ENCODE assay signal across 8 mouse cellular contexts in genomic region chr7:45395578-45396336, GRCm38 (mm10). TPM values are rescaled to one million over a fixed set of nuclear protein-coding genes. Genes with fewer than 3 reads are reported as not detected.
DNase-seq lines count a peak whose midpoint lies in the region; ATAC-seq and TF ChIP-seq lines count a peak whose summit lies in the region.

Gene Snrnp70, minus strand, starts transcription at chr7:45395742.

- H3K4me3 ChIP-seq in C2C12 (ENCODE audit: insufficient read depth, poor library complexity, severe bottlenecking) (peak within 1 kb of the TSS; percentile 72), myocyte (peak within 1 kb of the TSS; percentile 98)
- peak within 1 kb of the TSS; percentile 97 for H3K4me3 ChIP-seq in erythroblast, embryonic 14.5 days (replicated peaks)
- peak within 1 kb of the TSS; percentile 80 for H3K4me3 ChIP-seq in heart, embryonic 11.5 days (ENCODE audit: low read depth, low read length)
- peak within 1 kb of the TSS; percentile 88 for H3K4me3 ChIP-seq in kidney, embryonic 16.5 days (ENCODE audit: low read length)
- peak within 1 kb of the TSS; percentile 77 for H3K4me3 ChIP-seq in liver, adult 2 months (ENCODE audit: insufficient read depth, low read depth, low read length)

- peaks cover 36% of the 10 kb centered on the region for H3K4me1 ChIP-seq in erythroblast, embryonic 14.5 days (ENCODE audit: control insufficient read depth)
- H3K4me1 ChIP-seq in heart, embryonic 11.5 days (ENCODE audit: control insufficient read depth, insufficient read depth, low read length) = peaks cover 15% of the 10 kb centered on the region
- peaks cover 18% of the 10 kb centered on the region for H3K4me1 ChIP-seq in kidney, embryonic 16.5 days (ENCODE audit: insufficient read depth, low read length)
- H3K4me1 ChIP-seq in liver, adult 2 months (ENCODE audit: control insufficient read depth, insufficient read depth, low read length) = peaks cover 9% of the 10 kb centered on the region

- H3K27ac ChIP-seq in heart, embryonic 11.5 days (ENCODE audit: low read depth, low read length) = peak within 1 kb of the TSS; percentile 99
- peak within 1 kb of the TSS; percentile 98 for H3K27ac ChIP-seq in kidney, embryonic 16.5 days (ENCODE audit: low read length)
- H3K27ac ChIP-seq in liver, adult 2 months (replicated peaks; ENCODE audit: insufficient read depth, low read depth, low read length) = peak within 1 kb of the TSS; percentile 71

- H3ac ChIP-seq in C2C12 (ENCODE audit: control insufficient read depth, insufficient read length, low read depth) = peak within 1 kb of the TSS; percentile 85
- peak within 1 kb of the TSS; percentile 26 for H3ac ChIP-seq in myocyte (ENCODE audit: control insufficient read depth, insufficient read length)

- peaks cover 44% of the 10 kb centered on the region for H3K79me3 ChIP-seq in C2C12 (ENCODE audit: low read depth)

- peaks cover 36% of the 10 kb centered on the region for H3K36me3 ChIP-seq in C2C12 (ENCODE audit: control insufficient read depth, insufficient read depth)
- H3K36me3 ChIP-seq in erythroblast, embryonic 14.5 days (ENCODE audit: control insufficient read depth) = peaks cover 38% of the 10 kb centered on the region
- peaks cover 8% of the 10 kb centered on the region for H3K36me3 ChIP-seq in heart, embryonic 11.5 days (ENCODE audit: control insufficient read depth, insufficient read depth, low read length)
- peaks cover 17% of the 10 kb centered on the region for H3K36me3 ChIP-seq in kidney, embryonic 16.5 days (ENCODE audit: insufficient read depth, low read length)
- H3K36me3 ChIP-seq in liver, adult 2 months (ENCODE audit: control insufficient read depth, insufficient read depth, low read length) = peaks cover 15% of the 10 kb centered on the region
- peaks cover 23% of the 10 kb centered on the region for H3K36me3 ChIP-seq in myocyte (ENCODE audit: control insufficient read depth, insufficient read depth)
- H3K36me3 ChIP-seq in splenic B cell, adult 2 months (ENCODE audit: control insufficient read depth, insufficient read depth, low read length, poor library complexity, severe bottlenecking) = peaks cover 7% of the 10 kb centered on the region

- DNase-seq in brain, embryonic 14.5 days (ENCODE audit: low read depth) = peak; percentile 100
- peak; percentile 99 for DNase-seq in liver, adult 2 months (ENCODE audit: extremely low read depth, low read depth, low spot score)
- DNase-seq in splenic B cell, adult 2 months (ENCODE audit: low read depth, low spot score) = peak; percentile 100

- TF ChIP-seq POLR2A in brain, embryonic 14.5 days (IDR thresholded peaks at IDR 0.05; ENCODE audit: borderline replicate concordance, extremely low read depth, insufficient read depth, insufficient read length, poor library complexity, severe bottlenecking) = peak; percentile 92
- peak; percentile 88 for TF ChIP-seq POLR2A in liver, adult 2 months (IDR thresholded peaks at IDR 0.05; ENCODE audit: extremely low read depth, insufficient read depth, low read length)
- TF ChIP-seq POLR2A in myocyte (IDR thresholded peaks at IDR 0.05; ENCODE audit: insufficient read length, low read depth) = peak; percentile 87

- H3K9me3 ChIP-seq in erythroblast, embryonic 14.5 days (ENCODE audit: control insufficient read depth, low read length) = no peaks in the 10 kb centered on the region
- H3K9me3 ChIP-seq in heart, embryonic 11.5 days (replicated peaks; ENCODE audit: control insufficient read depth, low read length) = no peaks in the 10 kb centered on the region
- H3K9me3 ChIP-seq in kidney, embryonic 16.5 days (ENCODE audit: low read length) = no peaks in the 10 kb centered on the region

- peak within 1 kb of the TSS; percentile 99 for H3K4me2 ChIP-seq in heart, embryonic 11.5 days
- peak within 1 kb of the TSS; percentile 99 for H3K4me2 ChIP-seq in kidney, embryonic 16.5 days (replicated peaks; ENCODE audit: low read depth, low read length)
- H3K4me2 ChIP-seq in myocyte (ENCODE audit: low read depth) = peak within 1 kb of the TSS; percentile 94

- peak within 1 kb of the TSS; percentile 91 for H3K9ac ChIP-seq in heart, embryonic 11.5 days (ENCODE audit: low read depth, low read length)
- H3K9ac ChIP-seq in kidney, embryonic 16.5 days (replicated peaks; ENCODE audit: low read length) = peak within 1 kb of the TSS; percentile 97
- peak within 1 kb of the TSS; percentile 81 for H3K9ac ChIP-seq in liver, adult 2 months (ENCODE audit: low read depth, low read length)

- H3K79me2 ChIP-seq in C2C12 (ENCODE audit: control insufficient read depth, insufficient read depth) (peaks cover 49% of the 10 kb centered on the region), myocyte (ENCODE audit: control insufficient read depth, insufficient read depth) (peaks cover 43% of the 10 kb centered on the region)
- H3K79me2 ChIP-seq in liver, adult 2 months (ENCODE audit: control insufficient read depth, insufficient read depth, low read length) = peaks cover 16% of the 10 kb centered on the region

- H3K27me3 ChIP-seq in C2C12 (ENCODE audit: control insufficient read depth, insufficient read depth, insufficient read length) (no peaks in the 10 kb centered on the region), myocyte (ENCODE audit: control insufficient read depth, insufficient read depth, insufficient read length) (no peaks in the 10 kb centered on the region)
- H3K27me3 ChIP-seq in erythroblast, embryonic 14.5 days (ENCODE audit: control insufficient read depth) = no peaks in the 10 kb centered on the region
- no peaks in the 10 kb centered on the region for H3K27me3 ChIP-seq in heart, embryonic 11.5 days (ENCODE audit: control insufficient read depth, insufficient read depth, low read length)
- no peaks in the 10 kb centered on the region for H3K27me3 ChIP-seq in kidney, embryonic 16.5 days (ENCODE audit: insufficient read depth, low read length)
- H3K27me3 ChIP-seq in liver, adult 2 months (ENCODE audit: control insufficient read depth, insufficient read depth, low read length) = no peaks in the 10 kb centered on the region
- H3K27me3 ChIP-seq in splenic B cell, adult 2 months (ENCODE audit: control insufficient read depth, insufficient read depth, low read length, poor library complexity, severe bottlenecking) = no peaks in the 10 kb centered on the region; the same call in 1 of the 2 replicates

- ATAC-seq in heart, embryonic 11.5 days (replicated peaks; ENCODE audit: insufficient number of reproducible peaks, low FRiP score, low TSS enrichment) = peak; percentile 93
- peak; percentile 98 for ATAC-seq in kidney, embryonic 16.5 days (ENCODE audit: low FRiP score, low TSS enrichment)

- under 1% methylated on average over 60 of the region's 60 CpGs for WGBS in heart, embryonic 11.5 days (ENCODE audit: insufficient replicate concordance)
- under 1% methylated on average over 60 of the region's 60 CpGs for WGBS in kidney, embryonic 16.5 days
- WGBS in liver, adult 2 months = under 1% methylated on average over 60 of the region's 60 CpGs

- TF ChIP-seq CTCF in C2C12 (IDR thresholded peaks at IDR 0.05; ENCODE audit: control insufficient read depth, insufficient read depth, insufficient read length) = no peak
- no peak for TF ChIP-seq CTCF in brain, embryonic 14.5 days (IDR thresholded peaks at IDR 0.05; ENCODE audit: borderline replicate concordance, extremely low read depth, insufficient read depth, insufficient read length)
- no peak for TF ChIP-seq CTCF in liver, adult 2 months (IDR thresholded peaks at IDR 0.05; ENCODE audit: low read depth, low read length)

TF ChIP-seq in C2C12, 6 proteins besides CTCF, POLR2A, EP300 and RAD21:
- TF ChIP-seq MAX (IDR thresholded peaks at IDR 0.05) = no peak
- TF ChIP-seq MYOD1 (IDR thresholded peaks at IDR 0.05; ENCODE audit: control insufficient read depth, insufficient read length, low read depth) = no peak
- TF ChIP-seq USF1 (IDR thresholded peaks at IDR 0.05; ENCODE audit: low read depth) = no peak
- no peak for TF ChIP-seq CEBPB (IDR thresholded peaks at IDR 0.05; ENCODE audit: low read depth)
- no peak for TF ChIP-seq MYOG (IDR thresholded peaks at IDR 0.05; ENCODE audit: control insufficient read depth, extremely low read depth, insufficient read length)
- no peak for TF ChIP-seq FOSL1 (IDR thresholded peaks at IDR 0.05; ENCODE audit: insufficient read depth, low read length, poor library complexity, severe bottlenecking)
TF ChIP-seq in C2C12: peak in this region for 0.

TF ChIP-seq in myocyte, 11 proteins besides CTCF, POLR2A, EP300 and RAD21:
- no peak for TF ChIP-seq USF1 (IDR thresholded peaks at IDR 0.05; ENCODE audit: low read depth)
- TF ChIP-seq MYOG (IDR thresholded peaks at IDR 0.05; ENCODE audit: control insufficient read depth in 1 of 3, insufficient read depth in 1 of 3, insufficient read length in 2 of 3, low read depth in 2 of 3) = no peak
- peak; percentile 25 for TF ChIP-seq REST (IDR thresholded peaks at IDR 0.05; ENCODE audit: insufficient read depth, insufficient read length)
- peak; percentile 96 for TF ChIP-seq POLR2AphosphoS2 (IDR thresholded peaks at IDR 0.05; ENCODE audit: insufficient read length, low read depth)
- TF ChIP-seq TCF3 (IDR thresholded peaks at IDR 0.05; ENCODE audit: insufficient read length, low read depth) = no peak
- peak; percentile 77 for TF ChIP-seq SRF (IDR thresholded peaks at IDR 0.05; ENCODE audit: control insufficient read depth, insufficient read length, low read depth)

RNA-seq across cellular contexts. Expression of gene Snrnp70, which starts in this region (rescaled TPM):
- 321 TPM for polyA plus RNA-seq in C2C12 (2012; fragmentation: generic; extraction: Trizol)
- polyA plus RNA-seq in brain, embryonic 14.5 days (2012; rRNA removed) = 643 and 713 TPM in 2 replicates
- polyA plus RNA-seq in erythroblast, embryonic 14.5 days (2012) = 68.0 and 79.6 TPM in 2 replicates
- polyA plus RNA-seq in heart, embryonic 11.5 days (2014; fragmentation: Nextera tagmentation; extraction: Ambion mirVana) = 51.6 and 72.0 TPM in 2 replicates
- polyA plus RNA-seq in kidney, embryonic 16.5 days (2015; fragmentation: Nextera tagmentation; extraction: Ambion mirVana) = 211 and 227 TPM in 2 replicates
- 43.3 and 46.4 TPM in 2 replicates for total RNA-seq in liver, adult 2 months (2014; rRNA removed)
- 59.2 and 101 TPM in 2 replicates for polyA plus RNA-seq in liver, adult 2 months (2012; rRNA removed)
- polyA plus RNA-seq in myocyte (2012; fragmentation: generic; extraction: Trizol) = 189 TPM

Comparison
In these comparisons a context has a peak if more than half of its experiments do, and no peak if none do; other contexts are left out.
1. Peak in every context shown above with its lines: DNase-seq, ATAC-seq, H3K4me3 ChIP-seq and H3K27ac ChIP-seq.